Mouse (Mus musculus) thymus, postnatal 0 days (tissue): Measurements from ENCODE around the gene Teddm1a. TPM values are rescaled to one million over a fixed set of nuclear protein-coding genes. Genes with fewer than 3 reads are reported as not detected.
A peak's percentile ranks its signal among the peaks of the same experiment; 100 is the strongest.
"Not testable (repeated sequence)": the region's sequence is repeated elsewhere in the genome, so short reads cannot be mapped to it uniquely, and the experiment has no call there.

ENCODE experiments used
- DNase-seq: peaks from one replicate; pipeline ENCODE4 v3.0.0-alpha.2; 2015; ENCODE audit warnings: low spot score
- polyA plus RNA-seq: library from polyadenylated mRNA; unstranded; fragments of >200 nt; fragmentation: Nextera tagmentation; extraction: Ambion mirVana; gene quantifications from 2 replicates; pipeline ENCODE4 v1.2.1, GENCODE M21; 2015

The Teddm1a gene
- polyA plus RNA-seq = not detected in 2 replicates

- DNase-seq = no peak
Measured at GRCm38 (mm10) chr1:153891442-153891841, at the start of gene Teddm1a. Gene Teddm1a, plus strand, starts transcription at chr1:153891742.

DNA sequence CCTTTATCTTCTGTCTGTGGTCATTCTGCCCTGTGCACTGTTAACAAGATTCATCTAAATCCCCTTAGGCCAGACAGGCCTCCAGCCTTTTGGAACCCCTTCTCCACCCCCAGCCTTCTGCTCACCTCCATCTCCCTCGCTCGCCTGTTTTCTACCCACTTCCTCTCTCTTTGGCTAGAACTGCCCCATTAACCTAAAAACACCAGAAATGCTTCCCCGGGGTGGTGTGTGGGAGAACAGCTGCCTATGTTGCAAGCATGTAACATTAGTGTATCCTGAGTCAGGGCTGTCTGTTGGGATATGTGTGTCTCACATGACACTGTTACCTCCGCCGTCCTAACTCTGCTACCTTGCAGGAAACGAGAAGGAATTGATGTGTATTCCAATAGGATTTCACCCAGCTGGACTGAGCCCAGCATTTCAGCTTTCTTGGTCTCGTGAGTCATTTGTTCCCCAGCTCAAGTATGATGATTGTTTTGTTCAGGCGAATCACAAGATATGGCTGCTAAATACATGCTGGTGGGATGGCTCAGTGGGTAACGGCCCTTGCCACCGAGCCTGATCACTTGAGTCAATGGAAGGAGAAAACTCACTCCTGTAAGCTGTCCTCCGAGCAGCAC lies 49.3 kb upstream of the Teddm1a start:
- peak; percentile 88 for DNase-seq

DNA sequence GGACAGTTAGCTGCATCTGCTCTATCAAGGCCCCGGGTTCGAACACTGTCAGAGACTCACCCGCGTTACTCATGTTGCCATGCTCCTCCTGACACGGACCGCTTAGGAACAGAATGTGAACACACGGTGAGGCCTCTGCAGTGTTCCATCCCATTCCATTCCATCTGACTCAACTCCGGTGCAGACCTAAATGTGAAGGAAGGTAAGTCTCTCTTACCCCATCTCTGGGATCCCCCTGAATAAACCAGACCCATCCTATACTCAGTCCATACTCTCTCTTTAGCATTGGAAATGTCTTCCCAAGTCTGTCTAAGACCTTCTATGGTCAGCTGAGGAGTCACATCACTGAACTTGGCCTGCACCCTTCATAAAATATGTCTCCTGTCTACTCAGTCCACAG lies 47.5 kb upstream of the Teddm1a start, which contains the start of gene Rgsl1:
Gene Rgsl1, minus strand, starts transcription at position 101 of the 400 bp plus-strand sequence.
- no peak for DNase-seq

DNA sequence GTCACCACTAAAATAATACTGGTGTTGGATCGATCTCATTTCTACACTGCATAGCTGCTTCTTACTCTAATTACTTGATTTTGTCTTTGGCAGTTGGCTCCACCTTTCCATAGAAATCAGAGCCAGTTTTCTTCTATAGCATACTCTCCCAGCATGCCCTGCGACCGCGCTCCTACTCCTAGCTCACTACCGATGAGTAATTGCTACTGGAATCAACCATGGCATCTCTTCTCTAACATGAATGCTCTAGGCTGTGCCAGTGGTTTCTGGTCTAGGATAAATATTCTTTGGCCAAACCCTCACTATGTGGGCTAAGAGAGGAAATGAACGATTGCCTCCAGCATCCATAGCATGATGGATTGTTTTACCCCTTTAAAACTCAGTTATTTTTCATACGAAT lies 45.1 kb upstream of the Teddm1a start:
- DNase-seq = no peak

- peak; percentile 84 for DNase-seq
Measured at GRCm38 (mm10) chr1:153846867-153847266, 44.7 kb upstream of the Teddm1a start.

DNA sequence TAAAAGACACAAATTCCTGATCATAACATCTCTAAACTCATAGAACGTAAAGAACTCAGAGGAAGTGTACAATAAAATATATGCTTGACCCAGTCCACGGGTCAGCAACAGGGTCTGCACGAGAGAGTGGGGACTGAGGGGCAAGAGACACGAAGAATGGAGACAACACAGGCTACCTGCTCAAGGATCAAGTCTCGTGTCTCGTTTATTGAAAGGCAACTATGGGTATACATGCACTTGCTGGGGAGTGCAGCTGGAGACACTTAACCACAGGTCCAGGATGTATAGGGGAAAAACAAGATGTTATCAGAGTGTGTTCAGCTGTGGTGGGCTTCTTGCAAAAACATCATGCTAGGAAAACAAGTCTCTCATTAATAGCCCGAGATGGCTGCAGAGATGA lies 38.8 kb upstream of the Teddm1a start:
- DNase-seq = peak; percentile 67

DNA sequence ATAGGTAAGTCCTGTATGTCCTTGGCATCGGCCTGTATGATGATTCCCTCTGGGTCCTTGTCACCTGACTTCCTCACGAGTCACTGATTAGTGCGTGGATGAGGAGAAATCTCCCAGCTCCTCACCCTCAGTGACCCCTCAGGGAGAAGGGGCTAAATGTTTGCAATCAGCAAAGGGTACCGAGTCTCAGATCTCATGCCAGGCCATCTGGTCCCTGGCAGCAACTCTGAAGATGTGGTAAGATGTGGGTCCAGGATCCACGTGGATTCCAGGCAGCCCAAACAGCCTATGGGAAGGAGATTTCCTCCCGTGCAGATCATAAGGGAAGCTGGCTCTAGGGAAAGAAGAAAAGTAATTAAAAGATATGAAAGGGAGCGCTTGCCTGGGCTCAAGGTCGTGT lies 35.6 kb upstream of the Teddm1a start:
- no peak for DNase-seq

GRCm38 (mm10) chr1:153874045-153874444 lies 17.5 kb upstream of the Teddm1a start, which contains the start of gene Teddm1b:
Gene Teddm1b, plus strand, starts transcription at chr1:153874345.
- DNase-seq = no peak

- DNase-seq = not testable (repeated sequence)
Measured at GRCm38 (mm10) chr1:153880391-153880790, 11.2 kb upstream of the Teddm1a start.

- DNase-seq = no peak
Measured at GRCm38 (mm10) chr1:153886024-153886633, 5.4 kb upstream of the Teddm1a start.

GRCm38 (mm10) chr1:153890121-153890520 lies 1.4 kb upstream of the Teddm1a start:
- no peak for DNase-seq

GRCm38 (mm10) chr1:153893746-153894145 lies 2.2 kb downstream of the Teddm1a start:
- no peak for DNase-seq

DNA sequence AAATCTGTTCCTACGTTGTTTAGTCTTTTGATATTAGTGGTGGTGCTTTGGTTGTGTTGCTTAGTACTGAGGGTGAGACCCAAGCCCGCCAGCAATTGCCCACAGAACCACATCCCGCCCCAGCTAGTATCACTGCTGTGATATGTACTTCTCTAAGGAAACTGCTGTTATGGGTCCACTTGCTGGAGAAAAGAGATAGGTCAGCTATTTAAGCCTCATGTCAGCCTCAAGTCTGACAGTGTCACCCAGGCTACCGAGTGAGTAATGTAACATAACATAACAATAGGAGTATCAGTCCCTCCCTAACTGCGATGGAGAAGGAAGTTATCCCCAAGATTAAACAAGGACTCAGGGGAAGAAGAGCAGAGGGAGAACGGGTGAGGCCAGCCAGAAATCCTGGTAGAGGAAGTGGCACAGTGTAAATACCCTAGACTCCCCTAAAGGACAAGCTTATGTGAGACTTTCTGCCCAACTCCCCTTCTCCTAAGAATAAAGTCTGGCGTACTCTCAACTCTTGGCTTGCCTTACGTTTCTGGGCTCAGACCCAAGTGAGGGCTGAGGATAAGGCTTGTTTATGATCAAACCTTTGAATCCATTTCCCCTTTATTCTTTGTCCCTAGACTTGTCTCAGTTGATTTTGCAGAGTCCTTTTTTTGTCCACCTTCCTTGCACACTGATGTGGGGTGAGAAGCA lies 2.8 kb downstream of the Teddm1a start:
- DNase-seq = no peak

DNA sequence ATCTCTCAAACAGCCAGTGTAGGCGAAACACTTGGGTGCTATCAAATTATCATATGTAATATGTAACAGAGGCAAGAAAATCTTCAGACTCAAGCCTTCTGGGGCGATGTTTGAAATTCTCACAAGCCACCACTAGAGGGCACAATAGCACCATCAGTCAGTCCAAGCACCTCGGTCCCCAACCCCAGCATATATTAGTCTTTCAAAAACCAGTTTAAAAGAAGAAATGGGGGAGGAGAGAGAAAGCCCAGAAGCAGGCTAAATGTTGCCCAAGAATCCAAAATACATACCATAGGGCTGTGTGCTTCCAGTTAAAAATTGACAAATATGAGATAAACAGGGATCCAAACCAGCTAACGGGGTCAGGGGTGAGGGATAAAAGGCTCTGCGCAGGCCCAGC lies 3.4 kb downstream of the Teddm1a start:
- peak; percentile 82 for DNase-seq

GRCm38 (mm10) chr1:153897196-153897595 lies 5.7 kb downstream of the Teddm1a start:
- DNase-seq = no peak

- no peak for DNase-seq
Measured at GRCm38 (mm10) chr1:153898989-153899730, 7.6 kb downstream of the Teddm1a start.

- peak; percentile 96 for DNase-seq
Measured at GRCm38 (mm10) chr1:153899731-153900380, 8.3 kb downstream of the Teddm1a start, which contains the start of the genes Glul and Teddm2. Gene Glul, plus strand, starts transcription at chr1:153899944. Gene Teddm2, minus strand, starts transcription at chr1:153900228.

GRCm38 (mm10) chr1:153900381-153900780 lies 8.8 kb downstream of the Teddm1a start:
- no peak for DNase-seq

DNA sequence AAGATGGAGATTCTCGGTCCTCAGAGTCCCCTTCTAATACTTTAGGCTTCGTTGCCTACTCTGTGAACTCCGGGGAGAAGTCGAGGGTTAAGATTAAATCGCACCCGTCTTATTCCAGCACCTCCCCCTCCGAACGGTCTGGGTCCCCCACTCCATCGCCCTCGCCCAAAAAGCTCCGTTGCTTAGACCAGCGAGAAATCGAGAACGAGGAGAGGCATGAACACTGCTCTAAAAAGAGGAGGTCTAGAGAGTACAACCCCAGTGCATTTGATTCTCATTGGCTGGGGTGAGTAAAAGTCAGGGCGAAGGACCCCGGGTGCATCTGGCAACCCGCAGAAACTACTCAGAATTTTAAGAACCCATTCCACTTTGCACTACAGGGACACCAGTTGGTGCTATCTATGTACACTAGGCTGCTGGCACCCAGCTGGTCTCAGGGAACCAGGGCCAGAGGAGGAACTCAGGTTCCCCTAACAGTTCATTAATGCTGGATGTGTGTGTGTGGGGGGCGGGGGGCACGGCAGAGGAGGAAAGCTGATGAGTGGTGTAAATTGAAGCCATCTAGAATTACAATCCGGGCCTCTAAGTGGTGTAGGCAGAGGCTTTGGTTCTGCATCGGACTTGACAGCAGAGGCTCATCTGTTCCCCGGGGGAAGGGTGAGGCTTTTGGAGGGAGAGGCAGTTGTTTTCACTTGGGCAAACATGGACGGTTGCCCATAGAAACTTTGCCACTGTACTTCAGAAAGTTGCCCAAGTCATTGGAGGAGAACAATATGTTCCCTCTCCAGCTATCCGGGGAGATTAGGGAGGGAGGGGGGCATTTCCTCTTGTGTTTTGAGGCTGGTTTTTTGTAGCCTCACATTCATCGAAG lies 9.6 kb downstream of the Teddm1a start:
- DNase-seq = peak; percentile 14

- no peak for DNase-seq
Measured at GRCm38 (mm10) chr1:153903006-153903405, 11.5 kb downstream of the Teddm1a start.
